Mouse (Mus musculus): Measurements from ENCODE around the gene Fars2.

The Fars2 gene

DNA sequence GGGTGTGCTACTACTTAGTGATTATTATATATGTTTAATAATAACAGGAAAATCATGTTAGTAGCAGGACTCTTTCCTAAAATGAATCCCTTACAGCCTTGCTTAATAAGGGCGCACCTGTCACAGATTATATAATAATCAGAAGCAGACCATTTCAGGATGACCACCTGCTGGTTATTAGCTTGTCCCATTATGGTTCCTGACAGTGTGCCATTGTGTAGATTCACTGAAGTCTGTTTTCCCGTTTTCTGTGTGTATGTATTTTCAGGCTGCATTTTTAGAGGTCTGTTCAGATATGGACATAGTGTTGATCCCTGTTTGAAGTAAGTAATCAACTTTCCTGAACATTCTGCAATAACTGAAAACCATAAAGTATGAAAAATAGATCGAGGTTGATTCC is 136.7 kb downstream of the Fars2 start:
- no peak for TF ChIP-seq GATA4 (IDR thresholded peaks at IDR 0.05; ENCODE audit: insufficient replicate concordance, low read length)

DNA sequence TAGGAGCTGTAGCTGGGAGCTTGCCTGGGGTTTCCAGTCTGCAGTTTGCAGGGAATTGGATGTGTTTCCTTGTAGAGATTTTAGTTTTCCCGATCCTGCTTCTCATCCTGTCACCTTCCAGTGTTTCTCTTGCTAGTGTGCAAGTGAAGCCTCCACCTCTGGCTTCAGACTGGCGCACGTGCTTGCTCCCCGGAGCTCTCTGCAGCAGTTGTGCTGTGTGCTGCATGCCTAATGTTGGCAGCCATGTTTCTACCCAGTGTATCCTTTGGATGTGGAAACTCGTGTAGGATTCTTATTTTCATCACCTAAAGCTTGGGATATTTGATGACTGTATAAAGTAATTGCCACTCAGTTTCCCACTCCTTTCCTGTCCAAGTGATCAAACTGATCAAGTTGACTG is 140.0 kb downstream of the Fars2 start:
- no peak for TF ChIP-seq GATA4 (IDR thresholded peaks at IDR 0.05; ENCODE audit: insufficient replicate concordance, low read length)

DNA sequence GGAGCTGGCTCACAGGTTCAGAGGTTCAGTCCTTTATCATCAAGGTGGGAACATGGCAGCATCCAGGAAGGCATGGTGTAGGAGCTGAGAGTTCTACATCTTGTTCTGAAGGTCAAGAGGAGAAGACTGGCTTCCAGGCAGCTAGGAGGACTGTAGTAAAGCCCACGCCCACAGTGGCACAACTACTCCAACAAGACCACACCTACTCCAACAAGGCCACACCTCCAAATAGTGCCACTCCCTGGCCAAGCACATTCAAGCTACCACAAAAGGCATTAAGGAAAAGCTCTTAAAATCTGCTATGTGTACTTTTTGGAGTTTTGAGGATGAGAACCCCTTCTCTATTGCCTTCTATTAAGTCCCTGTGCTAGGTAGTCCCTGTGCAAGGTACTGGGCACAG is 142.5 kb downstream of the Fars2 start:
- TF ChIP-seq GATA4 (IDR thresholded peaks at IDR 0.05; ENCODE audit: insufficient replicate concordance, low read length) = no peak

DNA sequence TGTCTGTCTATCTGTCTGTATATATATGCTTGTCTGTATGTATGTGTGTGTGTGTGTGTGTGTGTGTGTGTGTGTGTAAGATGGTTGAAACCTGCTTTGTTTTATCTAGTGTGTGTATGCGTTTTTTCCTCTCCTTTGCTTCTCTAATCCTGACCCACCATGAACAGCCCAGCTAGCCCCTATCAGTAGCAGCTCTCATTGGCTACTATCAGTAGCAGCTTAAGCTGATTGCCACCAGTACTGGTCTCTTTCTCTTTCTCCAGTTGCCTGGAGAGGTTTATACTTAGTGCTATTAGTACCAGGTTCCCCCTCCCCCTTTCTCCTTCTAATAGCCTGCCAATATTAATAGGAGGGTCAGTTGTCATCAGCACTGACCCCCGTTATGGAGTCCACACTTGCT is 144.1 kb downstream of the Fars2 start:
- no peak for TF ChIP-seq GATA4 (IDR thresholded peaks at IDR 0.05; ENCODE audit: insufficient replicate concordance, low read length)

DNA sequence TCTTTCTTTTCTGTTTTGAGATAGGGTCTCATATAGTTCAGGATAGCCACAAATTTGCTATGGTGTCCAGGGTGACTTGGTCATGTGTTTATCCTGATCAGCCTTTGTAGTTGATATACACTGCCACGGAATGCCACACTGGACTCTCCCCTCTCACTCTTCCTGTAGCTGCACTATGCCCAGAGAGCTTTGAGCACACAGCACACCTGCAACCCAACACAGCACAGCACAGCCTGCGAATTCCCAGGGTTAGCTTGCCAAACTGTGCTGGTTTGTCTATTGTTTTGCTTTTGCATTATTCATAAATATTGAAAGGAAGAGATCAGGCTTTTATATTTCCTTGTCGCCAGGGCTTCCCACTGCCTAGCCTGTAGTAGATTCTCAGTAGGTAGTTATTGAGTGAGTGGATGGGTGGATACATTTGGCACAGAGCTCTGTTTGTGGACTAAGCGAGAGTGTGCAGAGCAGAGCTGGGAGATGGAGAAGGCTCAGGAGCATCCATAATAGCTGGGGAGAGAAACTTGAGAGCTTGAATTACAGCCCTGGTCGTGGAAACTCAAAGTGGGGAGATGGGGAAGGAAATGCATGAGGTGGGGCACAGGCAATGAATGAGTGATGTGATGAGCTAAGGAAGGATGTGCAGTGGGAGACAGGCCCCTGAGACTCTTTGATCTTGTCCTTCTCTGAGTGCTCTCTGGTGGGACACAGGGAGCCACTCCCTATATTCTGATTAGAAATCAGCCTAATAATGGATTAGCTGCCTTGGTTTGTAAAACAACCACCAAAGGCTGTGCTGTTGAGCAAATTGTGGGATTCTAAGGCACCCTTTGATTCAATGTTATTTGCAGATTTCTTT is 146.3 kb downstream of the Fars2 start:
- no peak for TF ChIP-seq GATA4 (IDR thresholded peaks at IDR 0.05; ENCODE audit: insufficient replicate concordance, low read length)

DNA sequence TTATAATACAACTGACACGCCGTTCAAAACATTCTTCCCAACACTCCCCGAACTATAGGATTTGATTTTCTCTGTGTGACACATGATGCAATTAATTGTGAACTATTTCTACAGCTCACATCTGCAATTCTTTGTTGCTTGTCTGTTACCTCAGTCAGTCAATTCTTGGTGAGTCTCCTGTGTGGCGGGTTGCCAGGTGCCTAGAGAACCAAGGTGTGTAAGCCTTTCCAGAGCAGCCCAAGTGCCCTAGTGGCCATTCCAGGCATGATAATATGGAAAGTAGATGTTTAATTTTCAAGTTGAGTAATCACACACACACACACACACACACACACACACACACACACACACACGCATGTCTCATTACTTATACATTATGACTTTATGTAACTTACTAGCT is 147.2 kb downstream of the Fars2 start:
- TF ChIP-seq GATA4 (IDR thresholded peaks at IDR 0.05; ENCODE audit: insufficient replicate concordance, low read length) = no peak

DNA sequence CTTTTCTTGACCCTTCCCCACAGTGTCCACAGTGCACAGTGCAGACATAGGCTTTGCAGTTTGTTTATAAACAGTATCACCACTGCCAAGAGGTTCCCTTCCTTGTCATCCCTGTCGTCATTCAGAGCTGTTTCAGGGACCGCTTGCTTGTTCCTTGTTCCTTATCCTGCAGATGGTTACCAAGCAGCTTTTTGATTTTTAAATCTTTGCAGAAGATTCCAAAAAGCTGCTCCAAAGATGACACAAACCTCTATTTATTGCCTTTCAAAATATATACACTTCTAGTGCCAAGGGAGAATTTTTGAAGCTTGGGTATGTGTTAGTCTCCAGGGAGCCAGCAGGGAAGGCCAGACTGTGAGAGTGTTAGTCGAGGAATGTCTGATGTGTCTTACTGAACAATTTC is 148.1 kb downstream of the Fars2 start:
- TF ChIP-seq GATA4 (IDR thresholded peaks at IDR 0.05; ENCODE audit: insufficient replicate concordance, low read length) = no peak

DNA sequence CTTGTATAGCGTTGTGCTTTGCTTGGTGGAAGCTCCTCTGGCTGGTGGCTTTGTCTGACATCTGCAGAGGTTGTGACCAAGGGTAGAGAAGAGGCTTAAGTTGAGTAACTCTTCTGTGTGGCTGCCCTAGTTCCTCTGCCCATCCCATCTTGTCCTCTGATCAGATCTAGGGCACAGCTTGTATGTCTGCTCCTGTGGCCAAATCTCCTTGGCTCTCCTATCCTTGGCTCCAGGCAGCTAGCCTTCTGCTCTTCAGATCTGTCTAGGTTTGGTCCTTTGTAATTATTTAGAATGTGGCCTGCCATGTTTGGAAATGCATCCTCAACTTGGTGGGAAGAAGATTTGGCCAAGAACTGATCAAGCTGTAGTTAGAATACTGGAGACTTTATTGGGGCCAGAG is 150.2 kb downstream of the Fars2 start:
- no peak for TF ChIP-seq GATA4 (IDR thresholded peaks at IDR 0.05; ENCODE audit: insufficient replicate concordance, low read length)

DNA sequence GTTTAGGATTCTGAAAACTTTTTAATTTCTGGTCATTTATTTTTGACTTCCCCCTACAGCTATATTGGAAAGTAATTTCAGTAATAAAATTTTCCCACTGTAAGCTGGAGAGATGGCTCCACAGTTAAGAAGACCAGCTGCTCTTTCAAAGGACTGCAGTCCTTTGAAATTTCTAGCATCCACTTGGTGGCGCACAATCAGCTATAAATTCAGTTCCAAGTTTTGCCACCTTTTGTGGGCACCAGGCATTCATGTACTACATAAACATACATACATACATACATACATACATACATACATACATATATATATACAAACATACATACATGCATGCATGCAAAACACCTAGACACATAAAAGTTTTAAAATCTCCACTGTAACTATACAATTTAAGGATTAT is 153.7 kb downstream of the Fars2 start:
- TF ChIP-seq GATA4 (IDR thresholded peaks at IDR 0.05; ENCODE audit: insufficient replicate concordance, low read length) = no peak

DNA sequence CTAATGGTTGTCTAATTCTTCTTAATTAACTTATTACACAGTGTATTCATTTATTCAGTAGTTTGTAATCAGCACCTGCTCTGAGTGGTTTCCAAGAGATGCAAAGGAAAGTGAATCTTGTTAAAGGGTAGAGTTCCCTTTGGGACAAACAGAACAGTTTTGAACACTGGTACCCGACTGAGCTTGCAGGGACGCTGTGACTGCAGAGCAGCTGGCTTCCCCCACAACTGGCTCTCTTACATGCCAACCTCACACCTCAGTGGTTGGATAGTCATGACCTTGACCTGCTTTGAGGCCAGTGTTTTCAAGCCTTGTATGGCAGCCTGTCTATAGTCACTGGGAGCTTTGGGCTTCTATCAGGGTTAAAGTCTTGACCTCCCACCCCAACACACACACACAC is 156.3 kb downstream of the Fars2 start:
- TF ChIP-seq GATA4 (IDR thresholded peaks at IDR 0.05; ENCODE audit: insufficient replicate concordance, low read length) = no peak

DNA sequence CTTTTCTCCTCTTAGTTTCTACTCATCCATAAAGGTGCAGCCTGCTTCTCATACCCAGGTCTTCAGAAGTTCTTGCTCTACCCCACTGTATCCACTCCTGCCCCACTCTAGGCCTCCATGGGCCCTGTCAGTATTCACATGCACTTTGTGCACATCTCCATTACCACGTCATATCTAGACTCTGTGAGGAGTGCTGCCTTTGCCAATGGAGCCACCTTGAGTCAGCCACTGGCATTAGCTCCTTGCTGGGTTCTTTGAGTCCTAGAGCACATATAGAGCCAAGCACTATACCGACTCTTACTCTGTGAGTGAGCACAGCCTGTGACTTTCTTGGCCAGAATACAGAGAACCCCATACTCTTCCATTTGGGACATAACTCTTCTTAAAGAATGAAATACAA is 159.0 kb downstream of the Fars2 start:
- no peak for TF ChIP-seq GATA4 (IDR thresholded peaks at IDR 0.05; ENCODE audit: insufficient replicate concordance, low read length)

DNA sequence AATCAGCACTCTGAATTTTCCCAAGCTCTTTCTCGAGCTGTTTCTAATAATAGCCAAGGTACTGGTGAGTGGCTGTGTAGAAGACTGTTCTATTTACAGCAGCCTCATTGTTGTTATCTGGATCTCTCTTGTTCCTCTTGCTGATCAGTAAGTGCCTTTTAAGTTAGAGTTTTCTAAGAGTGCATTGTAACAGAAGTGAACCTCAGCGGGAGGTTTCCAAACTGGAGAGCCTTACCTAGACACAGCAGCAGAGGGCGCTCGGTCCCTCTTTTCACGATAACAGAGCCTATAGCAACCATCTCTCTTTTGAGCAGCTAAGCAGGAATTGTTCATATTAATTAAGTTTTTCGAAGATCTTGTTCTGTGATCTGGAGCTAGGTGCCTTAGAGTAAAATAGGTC is 164.8 kb downstream of the Fars2 start:
- TF ChIP-seq GATA4 (IDR thresholded peaks at IDR 0.05; ENCODE audit: insufficient replicate concordance, low read length) = no peak

DNA sequence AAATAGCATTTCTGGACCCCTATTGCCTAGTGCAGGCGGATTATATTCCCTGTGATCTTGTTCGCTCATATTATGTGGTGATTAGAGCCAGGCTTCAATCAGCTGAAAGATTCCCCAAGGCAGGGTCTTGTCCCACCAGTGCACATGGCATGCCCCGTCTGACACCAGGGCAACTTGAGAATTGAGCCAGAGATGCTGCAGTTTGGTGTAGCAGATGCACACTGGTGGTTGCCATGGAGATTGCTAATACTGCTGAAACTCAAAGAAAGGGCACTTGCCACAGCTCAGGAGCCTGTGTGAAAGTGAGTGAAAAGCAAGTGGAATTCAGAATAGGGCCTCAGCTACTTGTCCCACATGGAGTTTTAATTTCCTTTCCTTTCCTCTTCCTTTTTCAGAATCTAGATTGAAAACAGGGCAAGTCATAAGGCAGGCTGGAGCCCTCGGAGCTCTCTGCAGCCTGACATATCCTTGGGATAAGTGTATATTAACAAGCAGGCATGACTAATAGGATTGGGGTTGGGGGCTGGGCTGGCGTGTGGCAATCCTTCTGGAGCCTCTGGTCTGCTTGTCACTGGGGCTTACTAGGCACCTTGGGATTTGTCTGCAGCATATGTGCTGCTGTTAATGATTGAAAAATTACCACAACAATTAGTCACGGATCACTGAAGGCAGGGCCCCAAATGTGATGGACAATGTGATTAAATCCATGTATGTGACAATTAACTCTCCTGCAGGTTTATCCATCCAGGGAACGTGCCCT is 165.8 kb downstream of the Fars2 start:
- TF ChIP-seq GATA4 (IDR thresholded peaks at IDR 0.05; ENCODE audit: insufficient replicate concordance, low read length) = no peak

DNA sequence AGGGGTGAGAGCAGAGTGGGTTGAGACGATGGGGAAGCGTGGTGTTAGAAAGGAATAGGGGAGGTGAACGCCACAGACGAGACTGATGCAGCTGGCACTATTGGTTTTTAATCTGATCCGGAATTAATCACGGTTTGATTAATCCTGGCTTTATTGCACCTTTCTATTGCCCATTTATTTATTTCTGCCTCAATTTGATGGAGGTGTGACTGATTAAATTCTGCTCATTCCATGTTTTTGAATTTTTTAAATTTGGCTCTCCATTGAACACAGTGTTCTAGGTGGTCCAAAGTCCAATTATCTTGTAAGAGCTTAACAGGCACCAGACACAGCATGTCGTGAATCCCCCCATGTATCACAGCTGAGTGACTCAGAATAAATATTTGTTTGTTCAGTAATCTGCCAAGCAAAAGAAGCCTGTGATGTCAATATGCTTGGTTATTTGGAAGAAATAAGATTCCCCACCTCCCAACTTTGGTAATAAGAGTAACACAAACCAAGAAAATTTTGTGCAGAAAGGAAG is 166.4 kb downstream of the Fars2 start:
- no peak for TF ChIP-seq GATA4 (IDR thresholded peaks at IDR 0.05; ENCODE audit: insufficient replicate concordance, low read length)

DNA sequence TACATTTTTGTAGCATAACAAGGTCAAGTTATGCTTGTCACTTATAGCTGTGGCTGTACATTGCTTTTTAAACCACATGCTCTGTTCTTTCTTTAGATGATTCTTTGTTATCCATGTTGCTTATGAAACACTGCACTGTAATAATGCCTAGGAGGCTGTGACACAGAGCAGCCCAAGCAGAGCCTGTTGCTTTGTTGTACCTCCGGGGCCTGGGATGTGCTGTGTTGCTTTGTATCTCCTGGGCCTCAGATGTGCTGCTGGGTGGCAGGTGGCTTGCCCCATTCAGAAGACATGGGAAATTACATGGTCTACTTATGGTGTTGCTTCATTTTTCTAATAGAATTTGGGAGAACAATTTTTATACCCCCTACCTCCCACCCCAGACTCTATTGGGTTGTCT is 166.9 kb downstream of the Fars2 start:
- TF ChIP-seq GATA4 (IDR thresholded peaks at IDR 0.05; ENCODE audit: insufficient replicate concordance, low read length) = no peak

DNA sequence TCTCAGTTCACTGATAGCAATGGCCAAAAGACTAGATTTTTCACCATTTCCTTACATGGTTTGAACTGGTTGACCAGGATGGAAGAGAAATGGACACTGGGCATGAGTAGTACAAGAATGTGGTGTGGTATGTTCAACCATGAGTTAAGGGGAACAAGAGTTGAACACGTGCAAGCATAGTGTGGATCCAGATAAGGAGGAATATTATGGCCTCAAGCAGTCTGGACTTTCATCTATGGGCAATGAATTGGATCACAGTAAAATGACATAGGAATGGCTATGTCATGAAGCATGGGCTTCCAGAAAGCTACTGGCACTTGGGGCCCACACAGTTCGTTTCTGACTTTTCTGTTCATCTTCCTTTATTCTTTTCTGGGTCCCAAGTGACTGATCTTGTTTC is 168.0 kb downstream of the Fars2 start:
- TF ChIP-seq GATA4 (IDR thresholded peaks at IDR 0.05; ENCODE audit: insufficient replicate concordance, low read length) = no peak

Measured in liver, adult (tissue).